Mouse (Mus musculus) inflammation-experienced regulatory T-cells, adult 16 weeks (primary cell): Measurements from ENCODE around the gene Slain2. TPM values are rescaled to one million over a fixed set of nuclear protein-coding genes. Genes with fewer than 3 reads are reported as not detected.

Source experiments
- polyA plus RNA-seq: library from polyadenylated mRNA; unstranded; fragments of 100-300 nt; shearing (Covaris generic); gene quantifications from one replicate; pipeline ENCODE4 v1.2.1, GENCODE M21; 2017

Slain2 gene
- polyA plus RNA-seq = 11.3 TPM

GRCm38 (mm10) chr5:72913648-72914557 is at the start of gene Slain2:
Gene Slain2, plus strand, starts transcription at chr5:72914304.

GRCm38 (mm10) chr5:72868091-72868875 is 45.8 kb upstream of the Slain2 start, which contains the start of gene Tec:
Gene Tec, minus strand, starts transcription at chr5:72868483.

GRCm38 (mm10) chr5:72974602-72975001 is 60.5 kb downstream of the Slain2 start, which contains the start of gene Gm10135:
Gene Gm10135, minus strand, starts transcription at chr5:72974702.

GRCm38 (mm10) chr5:73006784-73007581 is 92.9 kb downstream of the Slain2 start, which contains the start of gene Slc10a4:
Gene Slc10a4, plus strand, starts transcription at chr5:73006883.

Other genes starting within 250 kb of the Slain2 start
- 64.2 TPM for gene Txk, start 161.5 kb upstream of the Slain2 start, polyA plus RNA-seq
- 17.8 TPM for gene Tec, start 45.8 kb upstream of the Slain2 start, polyA plus RNA-seq
- gene Gm10135, start 60.4 kb downstream of the Slain2 start, polyA plus RNA-seq = not detected
- not detected for gene Slc10a4, start 92.6 kb downstream of the Slain2 start, polyA plus RNA-seq